Mouse (Mus musculus) cerebellum, adult 2 months (tissue): Measurements from ENCODE around the gene Cabp7.

Experiments
- CTCF ChIP-seq: fragments of 200-500 bp; IDR thresholded peaks from 2 replicates; pipeline ENCODE4 v1.5.1; 2011; ENCODE audit warnings: low read depth, mild to moderate bottlenecking, control low read depth, low read length, moderate library complexity, borderline replicate concordance; ENCODE audit not compliant: insufficient read depth
- POLR2A ChIP-seq: fragments of 200-500 bp; IDR thresholded peaks from 2 replicates; pipeline ENCODE4 v1.6.1; 2011; ENCODE audit warnings: low read length, control low read depth, borderline replicate concordance; ENCODE audit not compliant: insufficient read depth

DNA sequence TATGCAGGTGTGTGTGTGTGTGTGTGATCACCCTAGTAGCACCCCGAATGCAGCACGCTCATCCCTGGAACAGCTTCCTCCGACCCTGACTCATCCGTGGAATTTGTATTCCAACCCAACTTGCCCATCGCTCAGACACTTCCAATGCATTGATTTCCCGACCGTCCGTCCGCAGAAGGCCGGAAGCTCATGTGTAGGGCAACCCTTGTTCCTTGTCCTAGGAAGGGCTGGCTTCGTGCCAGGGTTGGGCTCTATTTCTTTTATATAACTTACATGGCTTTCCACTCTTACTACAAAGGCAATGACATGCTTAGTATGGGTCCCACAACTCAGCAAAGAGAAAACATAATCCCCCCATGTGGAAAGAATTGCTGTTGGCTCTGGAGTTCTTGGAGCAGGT lies 54.4 kb downstream of the Cabp7 start:
- TF ChIP-seq CTCF, result no peak
- no peak for TF ChIP-seq POLR2A
